Mouse (Mus musculus): ENCODE results near the gene Gm5538. TPM values are rescaled to one million over a fixed set of nuclear protein-coding genes. Genes with fewer than 3 reads are reported as not detected.

Gm5538 gene
- polyA plus RNA-seq (2016; fragmentation: Nextera tagmentation; extraction: Ambion mirVana) = not detected in 2 replicates

DNA sequence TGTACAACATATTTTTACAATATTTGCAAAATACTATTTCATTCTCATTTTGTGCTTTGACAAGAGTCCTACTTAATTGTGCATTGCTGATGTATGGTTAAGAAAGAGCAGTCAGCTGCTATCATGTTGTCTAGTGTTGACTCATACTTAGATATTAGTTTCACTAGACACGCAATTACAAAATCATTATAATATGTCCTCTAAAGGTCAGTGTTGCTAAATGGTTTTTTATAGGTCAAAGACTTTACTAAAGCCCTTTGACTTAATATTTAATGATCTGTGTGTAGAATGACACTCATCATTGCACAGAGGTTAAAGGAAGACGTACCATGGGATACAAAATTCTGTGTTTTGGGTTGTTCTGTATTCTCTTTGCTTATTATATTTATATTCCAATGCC is at the start of gene Gm5538:
Gene Gm5538 (plus strand): TSS at position 301 of the 400 bp plus-strand sequence.
- no peak within 1 kb of the TSS for H3K4me3 ChIP-seq
- DNase-seq (ENCODE audit: low spot score) = no peak
- no peaks in the 10 kb centered on the region for H3K27me3 ChIP-seq (ENCODE audit: insufficient read depth, poor library complexity, severe bottlenecking)
- no peak within 1 kb of the TSS for H3K27ac ChIP-seq
- no peaks in the 10 kb centered on the region for H3K9me3 ChIP-seq
- H3K4me1 ChIP-seq = no peaks in the 10 kb centered on the region
- WGBS = 89% methylated on average over 2 of the region's 2 CpGs
- no peaks in the 10 kb centered on the region for H3K36me3 ChIP-seq

DNA sequence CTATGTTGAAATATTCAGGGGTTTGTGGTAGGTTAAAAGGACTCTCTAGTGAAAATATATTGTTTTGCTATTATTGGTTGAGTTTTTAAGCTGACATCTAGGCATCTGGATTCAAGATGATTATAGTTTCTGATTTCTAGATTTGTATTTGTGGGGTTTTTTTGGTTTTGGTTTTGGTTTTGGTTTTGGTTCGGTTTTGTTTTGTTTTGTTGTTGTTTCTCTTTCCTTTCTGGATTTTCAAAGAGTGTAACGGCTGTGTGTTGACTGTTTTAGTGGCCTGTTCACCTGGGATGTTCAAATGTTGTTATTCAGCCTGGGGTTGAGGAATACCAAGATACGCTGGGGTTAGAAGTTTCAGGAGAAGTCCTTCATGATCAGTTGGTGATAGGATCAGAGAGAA is 32.2 kb upstream of the Gm5538 start:
- WGBS = 77% methylated on average over 3 of the region's 3 CpGs
- no peak overlapping the region for H3K27ac ChIP-seq
- no peaks in the 10 kb centered on the region for H3K27me3 ChIP-seq (ENCODE audit: insufficient read depth, poor library complexity, severe bottlenecking)
- H3K9me3 ChIP-seq = no peaks in the 10 kb centered on the region
- H3K4me3 ChIP-seq = no peak overlapping the region
- H3K4me1 ChIP-seq = no peaks in the 10 kb centered on the region
- H3K36me3 ChIP-seq = no peaks in the 10 kb centered on the region
- no peak for DNase-seq (ENCODE audit: low spot score)

DNA sequence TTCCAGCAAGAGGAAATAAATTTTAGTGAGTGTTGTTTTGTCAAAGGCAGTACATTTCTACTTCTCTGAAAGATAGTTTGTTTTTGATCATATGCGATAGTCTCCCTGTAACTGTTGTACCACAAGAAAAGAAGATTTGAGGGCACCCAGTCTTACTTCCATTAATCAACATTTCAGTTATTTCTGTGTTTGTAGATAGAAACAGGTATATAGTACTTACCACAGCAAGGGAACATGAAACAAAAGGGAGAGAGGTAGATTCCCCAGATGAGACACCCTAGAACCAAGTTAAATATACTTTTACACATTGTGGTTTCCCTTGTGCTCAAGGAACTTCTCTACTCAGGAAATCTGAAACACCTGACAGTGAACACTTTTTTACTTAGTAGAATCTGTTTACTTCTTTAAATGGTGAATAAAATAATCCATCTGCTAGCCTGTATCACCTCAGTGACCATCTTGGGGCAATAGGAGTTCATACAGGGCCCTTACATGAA is 26.9 kb upstream of the Gm5538 start:
- no peak overlapping the region for H3K4me3 ChIP-seq
- no peak overlapping the region for H3K27ac ChIP-seq
- H3K4me1 ChIP-seq = no peaks in the 10 kb centered on the region
- WGBS = 91% methylated on average over 1 of the region's 1 CpGs
- H3K9me3 ChIP-seq = no peaks in the 10 kb centered on the region
- no peak for DNase-seq (ENCODE audit: low spot score)
- H3K36me3 ChIP-seq = no peaks in the 10 kb centered on the region
- no peaks in the 10 kb centered on the region for H3K27me3 ChIP-seq (ENCODE audit: insufficient read depth, poor library complexity, severe bottlenecking)

DNA sequence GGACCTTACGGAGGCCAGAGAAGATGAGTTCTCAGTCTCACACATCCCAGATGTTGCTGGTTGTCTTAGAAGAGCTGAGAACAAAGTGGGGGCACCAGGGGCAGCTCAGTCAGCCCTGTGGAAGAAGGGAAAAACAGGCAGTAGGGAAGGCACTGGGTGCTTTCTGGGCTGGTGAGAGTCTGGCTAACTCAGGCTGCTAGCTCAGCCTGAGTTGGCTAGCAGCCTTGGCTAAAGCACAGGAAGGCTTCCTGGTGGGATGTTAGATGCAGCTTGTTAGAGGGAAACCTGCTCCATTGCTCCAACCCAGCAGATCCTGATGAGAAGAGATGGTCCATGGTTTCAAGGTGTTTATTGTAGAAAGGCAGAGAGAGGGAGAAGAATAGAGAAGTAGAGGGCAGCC is 10.3 kb downstream of the Gm5538 start:
- no peaks in the 10 kb centered on the region for H3K27me3 ChIP-seq (ENCODE audit: insufficient read depth, poor library complexity, severe bottlenecking)
- no peaks in the 10 kb centered on the region for H3K4me1 ChIP-seq
- H3K36me3 ChIP-seq = no peaks in the 10 kb centered on the region
- no peaks in the 10 kb centered on the region for H3K9me3 ChIP-seq
- no peak overlapping the region for H3K4me3 ChIP-seq
- no peak for DNase-seq (ENCODE audit: low spot score)
- WGBS = 84% methylated on average over 1 of the region's 1 CpGs
- H3K27ac ChIP-seq = no peak overlapping the region

DNA sequence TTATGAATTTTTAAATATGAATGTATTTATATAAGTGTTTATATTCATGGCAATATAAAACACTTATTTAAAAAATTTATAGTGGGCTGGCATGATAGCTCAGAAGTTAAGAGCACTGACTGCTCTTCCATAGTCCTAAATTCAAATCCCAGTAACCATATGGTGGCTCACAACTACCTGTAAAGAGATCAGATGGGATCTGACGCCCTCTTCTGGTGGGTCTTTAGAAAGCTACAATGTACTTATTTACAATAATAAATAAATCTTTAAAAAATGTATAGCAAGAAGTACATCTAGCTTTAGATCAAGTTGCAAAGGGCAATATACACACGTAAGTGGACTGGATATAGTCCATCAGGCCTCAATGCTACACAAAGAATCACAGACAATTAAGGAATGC is 14.6 kb downstream of the Gm5538 start:
- 10% methylated on average over 2 of the region's 2 CpGs for WGBS
- no peaks in the 10 kb centered on the region for H3K27me3 ChIP-seq (ENCODE audit: insufficient read depth, poor library complexity, severe bottlenecking)
- no peaks in the 10 kb centered on the region for H3K4me1 ChIP-seq
- H3K4me3 ChIP-seq = no peak overlapping the region
- DNase-seq (ENCODE audit: low spot score) = no peak
- no peak overlapping the region for H3K27ac ChIP-seq
- no peaks in the 10 kb centered on the region for H3K36me3 ChIP-seq
- H3K9me3 ChIP-seq = no peaks in the 10 kb centered on the region

Other genes starting within 250 kb of the Gm5538 start
- gene Gm8298, start 131.3 kb downstream of the Gm5538 start, polyA plus RNA-seq (2016; fragmentation: Nextera tagmentation; extraction: Ambion mirVana) = not detected in 2 replicates
- not detected in 2 replicates for gene C130079G13Rik, start 195.4 kb downstream of the Gm5538 start, polyA plus RNA-seq (2016; fragmentation: Nextera tagmentation; extraction: Ambion mirVana)